Mouse (Mus musculus): ENCODE measurements around the gene Gm37240. TPM values are rescaled to one million over a fixed set of nuclear protein-coding genes. Genes with fewer than 3 reads are reported as not detected.

Gm37240 gene
- polyA plus RNA-seq, 1 experiment from 2014 or later = 11.4 TPM

DNA sequence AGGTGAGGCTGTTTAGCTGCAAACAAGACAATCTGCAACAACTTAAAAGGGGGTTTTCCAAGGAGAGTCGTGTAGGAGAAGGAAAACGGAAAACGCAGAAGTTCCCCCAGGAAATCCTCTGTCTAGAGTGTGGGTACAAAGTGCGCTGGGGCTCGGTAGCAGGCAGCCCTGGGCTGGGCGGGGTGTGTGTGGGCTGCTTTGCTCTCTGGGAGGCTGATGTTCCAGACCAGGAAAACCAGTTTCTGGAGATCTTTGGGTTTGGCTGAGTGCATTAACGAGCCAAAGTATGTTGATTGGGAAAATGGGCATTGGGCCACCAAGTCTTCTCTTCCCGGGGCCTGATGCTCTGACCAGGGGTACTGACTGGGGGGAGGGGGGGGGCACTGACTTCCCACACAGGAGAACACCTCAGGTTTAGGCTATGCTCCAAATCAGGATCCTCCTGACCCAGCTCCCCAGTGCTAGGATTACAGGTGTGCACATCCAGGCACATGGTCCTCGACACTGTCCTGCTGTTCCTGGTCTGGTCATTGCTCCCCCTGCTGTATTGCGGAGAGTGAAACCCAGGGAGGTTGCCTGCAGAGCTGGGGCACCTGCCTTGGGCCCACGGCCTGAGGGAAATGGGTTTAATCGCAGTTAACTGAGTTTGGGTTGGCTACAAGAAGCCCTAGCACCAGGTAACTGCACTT is 1249.3 kb downstream of the Gm37240 start:
- Histone ChIP-seq H3K4me2 (ENCODE audit: low read depth, low read length) (peak overlapping the region; percentile 32; the same call in 1 of the 2 replicates), H3K9me3 (replicated peaks; ENCODE audit: control insufficient read depth, low read length) (no peaks in the 10 kb centered on the region), H3K36me3 (ENCODE audit: control insufficient read depth, insufficient read depth, low read length) (no peaks in the 10 kb centered on the region), H3K4me3 (replicated peaks; ENCODE audit: low read length) (no peak overlapping the region), H3K9ac (ENCODE audit: low read length) (peak overlapping the region; percentile 39; the same call in 1 of the 2 replicates), H3K4me1 (ENCODE audit: control insufficient read depth, insufficient read depth, low read length) (peaks cover 10% of the 10 kb centered on the region), H3K27ac (ENCODE audit: low read length) (peak overlapping the region; percentile 92), H3K27me3 (ENCODE audit: control insufficient read depth, insufficient read depth, low read length) (no peaks in the 10 kb centered on the region)
- WGBS = 53% methylated on average over 12 of the region's 12 CpGs
- ATAC-seq (ENCODE audit: insufficient read depth, low FRiP score) = peak; percentile 89

- Histone ChIP-seq H3K4me3 (replicated peaks; ENCODE audit: low read length) (no peak overlapping the region), H3K9ac (ENCODE audit: low read length) (no peak overlapping the region), H3K27me3 (ENCODE audit: control insufficient read depth, insufficient read depth, low read length) (no peaks in the 10 kb centered on the region), H3K4me2 (ENCODE audit: low read depth, low read length) (no peak overlapping the region), H3K4me1 (ENCODE audit: control insufficient read depth, insufficient read depth, low read length) (peaks cover 10% of the 10 kb centered on the region), H3K36me3 (ENCODE audit: control insufficient read depth, insufficient read depth, low read length) (no peaks in the 10 kb centered on the region), H3K9me3 (replicated peaks; ENCODE audit: control insufficient read depth, low read length) (no peaks in the 10 kb centered on the region), H3K27ac (ENCODE audit: low read length) (no peak overlapping the region)
- WGBS = 82% methylated on average over 6 of the region's 6 CpGs
- no peak for ATAC-seq (ENCODE audit: insufficient read depth, low FRiP score)
These were observed 1250.2 kb downstream of the Gm37240 start for GRCm38 (mm10) chr3:84637095-84637494.

- no peaks in the 10 kb centered on the region for H3K27me3 ChIP-seq (ENCODE audit: control insufficient read depth, insufficient read depth, low read length)
- no peak overlapping the region for H3K27ac ChIP-seq (ENCODE audit: low read length)
- 94% methylated on average over 9 of the region's 9 CpGs for WGBS
- H3K36me3 ChIP-seq (ENCODE audit: control insufficient read depth, insufficient read depth, low read length) = no peaks in the 10 kb centered on the region
- H3K9me3 ChIP-seq (replicated peaks; ENCODE audit: control insufficient read depth, low read length) = no peaks in the 10 kb centered on the region
- no peak for ATAC-seq (ENCODE audit: insufficient read depth, low FRiP score)
- H3K4me1 ChIP-seq (ENCODE audit: control insufficient read depth, insufficient read depth, low read length) = no peaks in the 10 kb centered on the region
- no peak overlapping the region for H3K9ac ChIP-seq (ENCODE audit: low read length)
- H3K4me2 ChIP-seq (ENCODE audit: low read depth, low read length) = no peak overlapping the region
- H3K4me3 ChIP-seq (replicated peaks; ENCODE audit: low read length) = no peak overlapping the region
These were observed 1255.7 kb downstream of the Gm37240 start for GRCm38 (mm10) chr3:84631586-84631985.

GRCm38 (mm10) chr3:84622026-84622425 is 1265.3 kb downstream of the Gm37240 start:
- no peaks in the 10 kb centered on the region for H3K36me3 ChIP-seq (ENCODE audit: control insufficient read depth, insufficient read depth, low read length)
- WGBS = 48% methylated on average over 3 of the region's 3 CpGs
- H3K4me2 ChIP-seq (ENCODE audit: low read depth, low read length) = no peak overlapping the region
- H3K9me3 ChIP-seq (replicated peaks; ENCODE audit: control insufficient read depth, low read length) = no peaks in the 10 kb centered on the region
- H3K27ac ChIP-seq (ENCODE audit: low read length) = no peak overlapping the region
- H3K4me3 ChIP-seq (replicated peaks; ENCODE audit: low read length) = no peak overlapping the region
- ATAC-seq (ENCODE audit: insufficient read depth, low FRiP score) = no peak
- no peaks in the 10 kb centered on the region for H3K27me3 ChIP-seq (ENCODE audit: control insufficient read depth, insufficient read depth, low read length)
- H3K9ac ChIP-seq (ENCODE audit: low read length) = no peak overlapping the region
- H3K4me1 ChIP-seq (ENCODE audit: control insufficient read depth, insufficient read depth, low read length) = peaks cover 3% of the 10 kb centered on the region; the same call in 1 of the 2 replicates

GRCm38 (mm10) chr3:84619725-84620124 is 1267.6 kb downstream of the Gm37240 start:
- no peaks in the 10 kb centered on the region for H3K9me3 ChIP-seq (replicated peaks; ENCODE audit: control insufficient read depth, low read length)
- 74% methylated on average over 6 of the region's 6 CpGs for WGBS
- no peaks in the 10 kb centered on the region for H3K36me3 ChIP-seq (ENCODE audit: control insufficient read depth, insufficient read depth, low read length)
- no peak overlapping the region for H3K4me2 ChIP-seq (ENCODE audit: low read depth, low read length)
- no peaks in the 10 kb centered on the region for H3K27me3 ChIP-seq (ENCODE audit: control insufficient read depth, insufficient read depth, low read length)
- no peak overlapping the region for H3K4me3 ChIP-seq (replicated peaks; ENCODE audit: low read length)
- no peak for ATAC-seq (ENCODE audit: insufficient read depth, low FRiP score)
- no peak overlapping the region for H3K27ac ChIP-seq (ENCODE audit: low read length)
- H3K4me1 ChIP-seq (ENCODE audit: control insufficient read depth, insufficient read depth, low read length) = no peaks in the 10 kb centered on the region
- no peak overlapping the region for H3K9ac ChIP-seq (ENCODE audit: low read length)

- 86% methylated on average over 7 of the region's 7 CpGs for WGBS
- peak; percentile 44; the same call in 1 of the 2 replicates for ATAC-seq (ENCODE audit: insufficient read depth, low FRiP score)
These were observed 1268.3 kb downstream of the Gm37240 start for GRCm38 (mm10) chr3:84619056-84619455.

DNA sequence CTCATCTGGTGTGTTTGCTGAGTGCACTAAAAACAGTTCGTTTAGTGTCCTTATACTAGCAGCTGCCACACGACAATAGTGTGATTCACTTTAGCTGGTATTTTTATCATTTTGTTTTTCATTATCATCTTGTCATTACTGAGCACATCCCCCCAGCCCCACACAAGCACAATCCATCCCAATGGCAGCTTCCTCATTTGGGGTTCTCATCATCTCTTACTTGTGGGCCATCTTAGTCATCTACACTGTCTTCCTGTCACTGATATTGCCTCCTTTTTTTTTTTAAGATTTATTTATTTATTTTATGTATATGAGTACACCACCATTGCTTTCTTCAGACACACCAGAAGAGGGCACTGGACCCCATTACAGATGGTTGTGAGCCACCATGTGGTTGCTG is 1268.7 kb downstream of the Gm37240 start:
- Histone ChIP-seq H3K4me2 (ENCODE audit: low read depth, low read length) (no peak overlapping the region), H3K4me3 (replicated peaks; ENCODE audit: low read length) (no peak overlapping the region), H3K36me3 (ENCODE audit: control insufficient read depth, insufficient read depth, low read length) (no peaks in the 10 kb centered on the region), H3K27me3 (ENCODE audit: control insufficient read depth, insufficient read depth, low read length) (no peaks in the 10 kb centered on the region), H3K4me1 (ENCODE audit: control insufficient read depth, insufficient read depth, low read length) (no peaks in the 10 kb centered on the region), H3K9ac (ENCODE audit: low read length) (no peak overlapping the region), H3K9me3 (replicated peaks; ENCODE audit: control insufficient read depth, low read length) (no peaks in the 10 kb centered on the region), H3K27ac (ENCODE audit: low read length) (no peak overlapping the region)
- 80% methylated on average over 2 of the region's 2 CpGs for WGBS
- ATAC-seq (ENCODE audit: insufficient read depth, low FRiP score) = no peak

More at GRCm38 (mm10) chr3:84619056-84619455, 1268.3 kb downstream of the Gm37240 start:
- no peak overlapping the region for H3K4me2 ChIP-seq (ENCODE audit: low read depth, low read length)
- H3K4me1 ChIP-seq (ENCODE audit: control insufficient read depth, insufficient read depth, low read length) = no peaks in the 10 kb centered on the region
- H3K9me3 ChIP-seq (replicated peaks; ENCODE audit: control insufficient read depth, low read length) = no peaks in the 10 kb centered on the region
- H3K4me3 ChIP-seq (replicated peaks; ENCODE audit: low read length) = no peak overlapping the region
- H3K27me3 ChIP-seq (ENCODE audit: control insufficient read depth, insufficient read depth, low read length) = no peaks in the 10 kb centered on the region
- no peak overlapping the region for H3K27ac ChIP-seq (ENCODE audit: low read length)
- no peaks in the 10 kb centered on the region for H3K36me3 ChIP-seq (ENCODE audit: control insufficient read depth, insufficient read depth, low read length)
- no peak overlapping the region for H3K9ac ChIP-seq (ENCODE audit: low read length)

DNA sequence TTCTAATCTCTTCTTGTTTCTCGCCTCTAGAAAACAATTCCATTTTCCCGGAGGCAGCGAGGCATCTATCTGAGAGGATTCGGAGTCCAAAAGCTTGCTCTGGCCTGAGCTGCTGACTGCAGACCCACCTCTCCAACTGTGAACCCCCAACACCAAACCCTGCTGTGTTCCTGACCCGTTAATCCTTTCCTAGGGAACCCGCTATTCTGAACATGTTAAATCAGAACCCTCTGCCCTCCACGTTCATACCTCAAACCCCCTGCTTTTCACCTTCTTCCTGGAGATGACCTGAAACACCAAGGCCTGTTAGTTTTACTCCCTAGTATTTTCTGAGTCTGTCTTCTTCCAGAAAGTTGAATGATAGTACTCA is 1271.5 kb downstream of the Gm37240 start:
- 42% methylated on average over 7 of the region's 7 CpGs for WGBS
- H3K4me1 ChIP-seq (ENCODE audit: control insufficient read depth, insufficient read depth, low read length) = no peaks in the 10 kb centered on the region
- H3K36me3 ChIP-seq (ENCODE audit: control insufficient read depth, insufficient read depth, low read length) = no peaks in the 10 kb centered on the region
- no peak overlapping the region for H3K4me3 ChIP-seq (replicated peaks; ENCODE audit: low read length)
- ATAC-seq (ENCODE audit: insufficient read depth, low FRiP score) = no peak
- no peak overlapping the region for H3K4me2 ChIP-seq (ENCODE audit: low read depth, low read length)
- no peak overlapping the region for H3K27ac ChIP-seq (ENCODE audit: low read length)
- H3K9me3 ChIP-seq (replicated peaks; ENCODE audit: control insufficient read depth, low read length) = no peaks in the 10 kb centered on the region; the same call in 1 of the 2 replicates
- no peak overlapping the region for H3K9ac ChIP-seq (ENCODE audit: low read length)
- H3K27me3 ChIP-seq (ENCODE audit: control insufficient read depth, insufficient read depth, low read length) = no peaks in the 10 kb centered on the region

GRCm38 (mm10) chr3:84615050-84615855 is 1272.1 kb downstream of the Gm37240 start:
- Histone ChIP-seq H3K27me3 (ENCODE audit: control insufficient read depth, insufficient read depth, low read length) (no peaks in the 10 kb centered on the region), H3K36me3 (ENCODE audit: control insufficient read depth, insufficient read depth, low read length) (no peaks in the 10 kb centered on the region), H3K27ac (ENCODE audit: low read length) (no peak overlapping the region), H3K4me2 (ENCODE audit: low read depth, low read length) (no peak overlapping the region), H3K4me3 (replicated peaks; ENCODE audit: low read length) (no peak overlapping the region), H3K4me1 (ENCODE audit: control insufficient read depth, insufficient read depth, low read length) (no peaks in the 10 kb centered on the region), H3K9ac (ENCODE audit: low read length) (no peak overlapping the region), H3K9me3 (replicated peaks; ENCODE audit: control insufficient read depth, low read length) (no peaks in the 10 kb centered on the region; the same call in 1 of the 2 replicates)
- ATAC-seq (ENCODE audit: insufficient read depth, low FRiP score) = no peak
- 25% methylated on average over 5 of the region's 5 CpGs for WGBS
